Mouse (Mus musculus) gonadal fat pad, adult 2 months (tissue): ENCODE measurements around the gene Klc3. TPM values are rescaled to one million over a fixed set of nuclear protein-coding genes. Genes with fewer than 3 reads are reported as not detected.

Experiments
- DNase-seq: peaks from one replicate; pipeline ENCODE4 v3.0.0-alpha.2; 2012; ENCODE audit warnings: low read depth
- polyA plus RNA-seq: library from polyadenylated mRNA; depleted of rRNA; stranded (reverse); fragments of >200 nt; gene quantifications from 2 replicates; pipeline ENCODE4 v1.2.3, GENCODE M21; 2012; rRNA removed

Gene Klc3
- 20.9 and 27.8 TPM in 2 replicates for polyA plus RNA-seq

- DNase-seq = no peak
Measured at GRCm38 (mm10) chr7:19403731-19404296, at the start of gene Klc3. Klc3 (minus strand) TSS chr7:19404104.

GRCm38 (mm10) chr7:19449165-19449564, 45.3 kb upstream of the Klc3 start:
- DNase-seq = no peak

DNA sequence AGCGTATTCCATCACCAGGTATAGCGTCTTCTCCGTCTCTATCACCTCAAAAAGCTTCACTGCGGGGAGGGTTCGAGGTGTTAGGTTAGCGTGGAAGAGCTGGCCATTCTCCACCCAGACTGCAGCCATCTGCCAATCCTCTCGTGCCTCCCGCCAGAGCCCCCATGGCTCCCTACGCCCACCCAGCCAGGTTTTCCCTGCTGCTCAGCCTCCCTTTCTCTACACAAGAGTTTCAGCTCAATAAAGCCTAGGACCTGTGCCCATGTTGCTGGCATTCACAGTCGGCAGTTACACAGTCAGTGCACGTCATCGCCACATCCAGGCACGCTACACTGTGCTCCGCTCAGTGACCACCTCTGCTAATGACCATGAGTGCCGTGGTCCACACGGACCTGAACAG, 43.8 kb upstream of the Klc3 start:
- no peak for DNase-seq

- no peak for DNase-seq
Measured at GRCm38 (mm10) chr7:19444801-19445200, 40.9 kb upstream of the Klc3 start.

- no peak for DNase-seq
Measured at GRCm38 (mm10) chr7:19443344-19443743, 39.4 kb upstream of the Klc3 start.

GRCm38 (mm10) chr7:19441448-19442091, 37.7 kb upstream of the Klc3 start:
- DNase-seq = no peak

- DNase-seq = no peak
Measured at GRCm38 (mm10) chr7:19437048-19437447, 33.1 kb upstream of the Klc3 start.

DNA sequence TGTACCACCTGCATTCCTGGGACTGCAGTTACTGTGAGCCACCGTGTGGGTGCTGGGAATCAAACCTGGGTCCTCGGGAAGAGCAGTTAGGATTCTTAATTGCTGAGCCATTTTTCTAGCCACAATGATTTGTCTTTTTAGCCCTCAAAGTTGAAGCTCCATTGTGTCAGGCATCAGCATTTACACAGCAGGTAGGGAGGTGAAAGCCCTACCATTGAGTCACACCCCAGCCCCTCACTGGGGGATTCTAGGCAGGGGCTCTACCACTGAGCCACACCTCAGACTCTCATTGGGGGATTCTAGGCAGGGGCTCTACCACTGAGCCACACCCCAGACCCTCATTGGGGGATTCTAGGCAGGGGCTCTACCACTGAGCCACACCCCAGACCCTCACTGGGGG, 32.4 kb upstream of the Klc3 start:
- DNase-seq = no peak

DNA sequence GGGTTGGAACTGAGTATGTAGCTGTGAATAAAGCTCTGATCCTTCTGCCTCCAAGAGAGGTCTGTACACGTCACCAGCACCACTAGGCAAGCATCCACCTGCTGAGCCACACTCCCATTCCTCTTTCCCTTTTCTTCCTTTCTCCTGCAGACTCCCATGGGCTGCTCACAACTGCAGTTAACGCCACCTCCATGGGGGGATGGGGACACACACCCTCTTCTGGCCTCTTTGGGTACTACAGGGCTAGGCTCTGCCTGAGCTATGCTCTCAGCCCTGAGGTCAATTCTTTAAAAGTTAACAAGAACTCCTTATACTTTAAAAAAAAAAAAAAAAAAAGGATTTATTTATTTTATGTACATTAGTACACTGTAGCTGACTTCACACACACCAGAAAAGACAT, 28.6 kb upstream of the Klc3 start:
- no peak for DNase-seq

GRCm38 (mm10) chr7:19430402-19430801, 26.5 kb upstream of the Klc3 start:
- DNase-seq = no peak

- no peak for DNase-seq
Measured at GRCm38 (mm10) chr7:19429726-19430125, 25.8 kb upstream of the Klc3 start.

GRCm38 (mm10) chr7:19427999-19428650, 24.2 kb upstream of the Klc3 start:
- no peak for DNase-seq

- DNase-seq = no peak
Measured at GRCm38 (mm10) chr7:19426888-19427287, 23.0 kb upstream of the Klc3 start.

GRCm38 (mm10) chr7:19426349-19426748, 22.4 kb upstream of the Klc3 start:
- no peak for DNase-seq

GRCm38 (mm10) chr7:19424051-19424450, 20.1 kb upstream of the Klc3 start:
- DNase-seq = no peak

- DNase-seq = no peak
Measured at GRCm38 (mm10) chr7:19423083-19423482, 19.2 kb upstream of the Klc3 start.

GRCm38 (mm10) chr7:19420821-19421636, 17.1 kb upstream of the Klc3 start:
- DNase-seq = no peak

DNA sequence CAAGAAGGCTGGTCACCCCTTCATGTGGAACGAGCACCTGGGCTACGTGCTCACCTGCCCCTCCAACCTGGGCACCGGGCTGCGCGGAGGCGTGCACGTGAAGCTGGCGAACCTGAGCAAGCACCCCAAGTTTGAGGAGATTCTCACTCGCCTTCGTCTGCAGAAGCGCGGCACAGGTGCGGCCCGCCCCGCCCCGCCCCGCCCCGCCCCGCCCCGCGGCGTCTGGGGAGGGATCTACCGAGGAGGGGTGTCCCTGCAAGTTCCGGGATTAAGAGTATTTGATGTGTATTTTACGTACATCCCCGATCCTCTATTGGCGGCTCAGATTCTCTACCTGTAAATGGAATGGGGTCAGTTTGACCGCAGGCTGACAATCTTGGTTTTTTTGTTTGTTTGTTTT, 16.2 kb upstream of the Klc3 start:
- no peak for DNase-seq

GRCm38 (mm10) chr7:19416590-19416989, 12.7 kb upstream of the Klc3 start:
- no peak for DNase-seq

DNA sequence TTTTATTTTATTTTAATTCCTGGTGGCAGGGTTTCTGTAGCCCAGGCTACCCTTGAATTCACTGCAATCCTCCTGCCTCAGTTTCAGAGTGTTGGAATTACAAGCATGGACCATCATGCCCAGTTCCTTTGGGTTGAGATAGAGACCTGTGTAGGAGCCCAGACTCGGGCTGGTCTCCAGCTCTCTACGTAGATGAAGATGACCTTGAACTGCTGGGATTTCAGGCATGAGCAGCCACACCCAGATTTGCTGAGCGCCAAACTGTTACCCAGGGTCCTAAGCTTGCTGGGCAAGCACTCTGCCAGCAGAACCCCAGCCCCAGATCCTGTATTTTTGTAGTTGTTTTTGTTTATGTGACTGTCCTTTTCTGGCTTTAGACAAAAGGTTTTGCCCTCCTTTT, 9.6 kb upstream of the Klc3 start:
- DNase-seq = no peak

- DNase-seq = no peak
Measured at GRCm38 (mm10) chr7:19411783-19412182, 7.9 kb upstream of the Klc3 start.

DNA sequence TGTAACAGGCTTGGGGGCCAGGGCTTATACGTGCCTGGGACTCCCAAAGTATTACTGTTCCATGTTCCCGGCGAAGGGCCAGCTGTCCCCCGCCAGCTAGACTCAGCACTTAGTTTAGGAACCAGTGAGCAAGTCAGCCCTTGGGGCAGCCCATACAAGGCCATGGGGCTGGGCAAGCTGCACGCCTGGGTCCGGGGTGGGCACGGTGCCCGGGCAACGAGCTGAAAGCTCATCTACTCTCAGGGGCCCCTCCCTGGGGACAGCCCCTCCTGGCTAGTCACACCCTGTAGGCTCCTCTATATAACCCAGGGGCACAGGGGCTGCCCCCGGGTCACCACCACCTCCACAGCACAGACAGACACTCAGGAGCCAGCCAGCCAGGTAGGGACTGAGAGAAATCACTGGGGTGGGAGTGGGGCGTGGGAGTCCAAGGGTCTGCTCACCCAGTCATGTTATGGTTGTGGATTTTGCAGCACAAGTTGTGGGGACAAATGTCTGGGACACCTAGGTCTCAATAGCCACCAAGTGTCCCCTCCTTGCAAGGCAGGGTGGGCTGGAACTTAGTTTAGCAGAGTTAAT, 7.0 kb upstream of the Klc3 start:
- DNase-seq = no peak
